Mouse (Mus musculus): Measurements from ENCODE around the gene Stil.

The Stil gene

GRCm38 (mm10) chr4:115048190-115048589, 48.2 kb downstream of the Stil start:
- no peak for DNase-seq (ENCODE audit: low read depth)

GRCm38 (mm10) chr4:115051245-115051644, 51.3 kb downstream of the Stil start:
- DNase-seq (ENCODE audit: low read depth) = no peak

- peak; percentile 74 for DNase-seq (ENCODE audit: low read depth)
Observed at GRCm38 (mm10) chr4:115052343-115053005, 52.5 kb downstream of the Stil start.

GRCm38 (mm10) chr4:115055044-115055443, 55.1 kb downstream of the Stil start:
- no peak for DNase-seq (ENCODE audit: low read depth)

- no peak for DNase-seq (ENCODE audit: low read depth)
Observed at GRCm38 (mm10) chr4:115055691-115056090, 55.7 kb downstream of the Stil start.

GRCm38 (mm10) chr4:115056371-115056920, 56.5 kb downstream of the Stil start, which contains the start of gene Tal1:
TSS of gene Tal1 (plus strand) at chr4:115056426.
- no peak for DNase-seq (ENCODE audit: low read depth)

GRCm38 (mm10) chr4:115056921-115057673, 57.1 kb downstream of the Stil start:
- DNase-seq (ENCODE audit: low read depth) = no peak

GRCm38 (mm10) chr4:115057674-115058316, 57.8 kb downstream of the Stil start:
- DNase-seq (ENCODE audit: low read depth) = no peak

GRCm38 (mm10) chr4:115058317-115058761, 58.4 kb downstream of the Stil start:
- DNase-seq (ENCODE audit: low read depth) = no peak

GRCm38 (mm10) chr4:115058871-115059590, 59.1 kb downstream of the Stil start:
- no peak for DNase-seq (ENCODE audit: low read depth)

- peak; percentile 39 for DNase-seq (ENCODE audit: low read depth)
Observed at GRCm38 (mm10) chr4:115059871-115060270, 59.9 kb downstream of the Stil start.

GRCm38 (mm10) chr4:115060753-115061152, 60.8 kb downstream of the Stil start:
- no peak for DNase-seq (ENCODE audit: low read depth)

GRCm38 (mm10) chr4:115062540-115062874, 62.5 kb downstream of the Stil start:
- no peak for DNase-seq (ENCODE audit: low read depth)

- DNase-seq (ENCODE audit: low read depth) = no peak
Observed at GRCm38 (mm10) chr4:115062875-115063517, 63.0 kb downstream of the Stil start.

- DNase-seq (ENCODE audit: low read depth) = no peak
Observed at GRCm38 (mm10) chr4:115063518-115064239, 63.7 kb downstream of the Stil start.

GRCm38 (mm10) chr4:115071668-115072067, 71.7 kb downstream of the Stil start:
- no peak for DNase-seq (ENCODE audit: low read depth)

- no peak for DNase-seq (ENCODE audit: low read depth)
Observed at GRCm38 (mm10) chr4:115074789-115075188, 74.8 kb downstream of the Stil start.

- no peak for DNase-seq (ENCODE audit: low read depth)
Observed at GRCm38 (mm10) chr4:115075204-115075915, 75.4 kb downstream of the Stil start.

- peak; percentile 22 for DNase-seq (ENCODE audit: low read depth)
Observed at GRCm38 (mm10) chr4:115078892-115079820, 79.2 kb downstream of the Stil start.

Measured in NIH3T3 (cell line).